Mouse (Mus musculus) left cerebral cortex, postnatal 4 days (tissue): ENCODE data around the gene Psmc5. TPM values are rescaled to one million over a fixed set of nuclear protein-coding genes. Genes with fewer than 3 reads are reported as not detected.

ENCODE experiments used
- DNase-seq: peaks from one replicate; pipeline ENCODE4 v3.0.0-alpha.2; 2022
- intact Hi-C: fragments of 180-260 bp; cut with DNase I; formaldehyde crosslinking; loops from one replicate; pipeline ENCODE4 v1.15.1; 2025
- total RNA-seq, 2 experiments: library from RNA; stranded (reverse); gene quantifications; 2 replicates each; pipeline ENCODE4 v1.2.3; 2021

Psmc5 gene
- total RNA-seq, 2 experiments from 2014 or later, result 111 to 112 TPM

- intact Hi-C loops, result no loop called here
- peak; percentile 60 for DNase-seq
Observed at GRCm38 (mm10) chr11:106302634-106303033, 46.7 kb downstream of the Psmc5 start.

GRCm38 (mm10) chr11:106305348-106306064 is 49.6 kb downstream of the Psmc5 start:
- intact Hi-C loops, result no loop called here
- no peak for DNase-seq

GRCm38 (mm10) chr11:106306065-106306385 is 50.1 kb downstream of the Psmc5 start:
- intact Hi-C loops, result no loop called here
- no peak for DNase-seq

- intact Hi-C loops, result no loop called here
- DNase-seq, result no peak
Observed at GRCm38 (mm10) chr11:106306758-106307157, 50.8 kb downstream of the Psmc5 start.

- intact Hi-C loops, result no loop called here
Observed at GRCm38 (mm10) chr11:106307432-106307831, 51.5 kb downstream of the Psmc5 start.

GRCm38 (mm10) chr11:106308162-106308561 is 52.2 kb downstream of the Psmc5 start:
- intact Hi-C loops, result no loop called here
- DNase-seq, result no peak

More at GRCm38 (mm10) chr11:106307432-106307831, 51.5 kb downstream of the Psmc5 start:
- no peak for DNase-seq

GRCm38 (mm10) chr11:106310123-106310522 is 54.2 kb downstream of the Psmc5 start:
- DNase-seq, result no peak
- intact Hi-C loops, result no loop called here

Other genes with a start within 250 kb of the Psmc5 start
- gene Kcnh6, start 248.0 kb upstream of the Psmc5 start, total RNA-seq, result 1 to 10 TPM; 1.4 to 1.7 TPM
- gene Dcaf7, start 219.3 kb upstream of the Psmc5 start, total RNA-seq, result 100 to 1,000 TPM; 167 to 185 TPM
- 10 to 100 TPM; 12.3 to 12.8 TPM for gene Taco1, start 190.1 kb upstream of the Psmc5 start, total RNA-seq
- gene Map3k3, start 171.5 kb upstream of the Psmc5 start, total RNA-seq, result 10 to 100 TPM; 30.7 to 31.9 TPM
- gene Gm10840, start 95.3 kb upstream of the Psmc5 start, total RNA-seq, result not detected
- gene Limd2, start 95.3 kb upstream of the Psmc5 start, total RNA-seq, result 10 to 100 TPM; 81.2 to 84.6 TPM
- 10 to 100 TPM; 27.3 to 28.5 TPM for gene Strada, start 54.0 kb upstream of the Psmc5 start, total RNA-seq
- gene Ccdc47, start 39.8 kb upstream of the Psmc5 start, total RNA-seq, result 10 to 100 TPM; 69.4 to 74.7 TPM
- gene Ddx42, start 39.2 kb upstream of the Psmc5 start, total RNA-seq, result 10 to 100 TPM; 79.8 to 81.0 TPM
- gene Ftsj3, start 75 bp upstream of the Psmc5 start, total RNA-seq, result 10 to 100 TPM; 34.6 to 35.1 TPM
- 10 to 100 TPM; 13.9 to 17.8 TPM for gene Smarcd2, start 16.8 kb downstream of the Psmc5 start, total RNA-seq
- gene Tcam1, start 20.5 kb downstream of the Psmc5 start, total RNA-seq, result under 1 TPM; 0.18 to 0.28 TPM
- not detected for gene Gh, start 45.7 kb downstream of the Psmc5 start, total RNA-seq
- under 1 TPM; 0.30 to 0.98 TPM for gene Cd79b, start 58.6 kb downstream of the Psmc5 start, total RNA-seq
- gene Scn4a, start 97.1 kb downstream of the Psmc5 start, total RNA-seq, result not detected
- gene Prr29, start 109.3 kb downstream of the Psmc5 start, total RNA-seq, result not detected
- 1 to 10 TPM; 4.4 to 6.2 TPM for gene Icam2, start 131.9 kb downstream of the Psmc5 start, total RNA-seq
- 10 to 100 TPM; 10.7 to 12.9 TPM for gene Ern1, start 231.7 kb downstream of the Psmc5 start, total RNA-seq